Mouse (Mus musculus) urinary bladder, postnatal 0 days (tissue): Measurements from ENCODE around the gene Cyp3a11. TPM values are rescaled to one million over a fixed set of nuclear protein-coding genes. Genes with fewer than 3 reads are reported as not detected.

Experiments used
- polyA plus RNA-seq: library from polyadenylated mRNA; unstranded; fragments of >200 nt; fragmentation: Nextera tagmentation; extraction: Ambion mirVana; gene quantifications from 2 replicates; pipeline ENCODE4 v1.2.1, GENCODE M21; 2015

The Cyp3a11 gene
- polyA plus RNA-seq: 0.23 and 0.64 TPM in 2 replicates

DNA sequence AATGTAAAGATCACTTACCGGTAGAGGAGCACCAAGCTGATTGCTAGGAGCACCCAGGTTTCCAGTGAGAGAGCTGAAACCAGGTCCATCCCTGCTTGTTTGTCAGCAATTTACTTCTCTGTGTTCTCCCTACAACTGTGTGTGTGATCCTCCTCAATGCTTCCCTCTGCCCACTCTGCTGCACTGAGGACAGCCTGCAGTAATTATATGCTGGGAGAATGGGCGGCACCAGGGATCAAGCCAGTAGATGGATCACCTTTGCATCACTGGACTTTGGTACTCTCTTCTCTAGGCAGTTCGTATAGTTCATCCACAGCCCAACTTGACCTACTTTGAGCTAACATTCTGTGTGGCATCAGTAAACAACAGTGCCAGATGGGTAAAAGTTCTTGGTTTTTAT lies at the start of gene Cyp3a11:
Gene Cyp3a11, minus strand, starts transcription at position 277 of the 400 bp plus-strand sequence.

DNA sequence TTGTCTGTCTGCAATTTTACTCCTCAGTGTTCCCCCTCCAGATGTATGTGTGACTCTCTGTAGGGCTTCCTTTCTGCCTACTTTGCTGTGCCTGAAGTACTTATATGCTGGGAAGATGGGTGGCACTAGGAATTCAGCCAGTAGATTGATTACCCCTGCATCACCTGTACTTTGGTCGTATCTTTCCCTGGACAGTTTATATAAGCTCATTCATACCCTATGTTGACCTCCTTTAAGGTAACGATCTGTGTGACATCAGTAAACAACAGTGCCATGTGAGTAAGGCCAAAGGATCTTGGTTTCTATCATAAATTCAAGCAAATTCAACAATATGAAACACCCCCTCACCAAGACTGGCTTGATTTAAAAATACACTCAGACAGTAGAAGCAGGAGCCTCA lies 74.0 kb downstream of the Cyp3a11 start, which contains the start of gene Cyp3a44:
Gene Cyp3a44, minus strand, starts transcription at position 79 of the 400 bp plus-strand sequence.

Other genes starting within 250 kb of the Cyp3a11 start
- 0.10 and 0.30 TPM in 2 replicates for gene Cyp3a41a, start 159.8 kb downstream of the Cyp3a11 start, polyA plus RNA-seq
- gene Cyp3a44, start 74.1 kb downstream of the Cyp3a11 start, polyA plus RNA-seq: 0.19 TPM in 1 of 2 replicates, not detected in the other
- gene Cyp3a25, start 129.7 kb upstream of the Cyp3a11 start, polyA plus RNA-seq: 0.19 and 0.42 TPM in 2 replicates
- not detected in 2 replicates for gene Cyp3a59, start 199.3 kb upstream of the Cyp3a11 start, polyA plus RNA-seq